Mouse (Mus musculus) stomach, embryonic 14.5 days (tissue): ENCODE data around the gene Sbk1. TPM values are rescaled to one million over a fixed set of nuclear protein-coding genes. Genes with fewer than 3 reads are reported as not detected.

Source experiments
- ATAC-seq: fragments of 200-750 bp; cut with Nextera tagmentation; 2 replicates; pipeline ENCODE4 v1.8.0; 2017; ENCODE audit warnings: low read depth, moderate TSS enrichment; ENCODE audit not compliant: insufficient number of reproducible peaks, insufficient read depth, low FRiP score
- H3K27ac ChIP-seq: fragments of 300-500 bp; sonication (generic); 2 replicates; pipeline ENCODE4 v1.5.1; 2014; ENCODE audit warnings: mild to moderate bottlenecking, low read length, moderate library complexity, mixed read lengths
- H3K27me3 ChIP-seq: fragments of 300-500 bp; sonication (generic); 2 replicates; pipeline ENCODE4 v1.6.1; 2014; ENCODE audit warnings: low read length, control low read depth, mixed read lengths; ENCODE audit not compliant: control insufficient read depth, insufficient read depth
- H3K36me3 ChIP-seq: fragments of 300-500 bp; sonication (generic); 2 replicates; pipeline ENCODE4 v1.6.1; 2014; ENCODE audit warnings: mild to moderate bottlenecking, control low read depth, low read length, moderate library complexity, mixed read lengths; ENCODE audit not compliant: control insufficient read depth, insufficient read depth
- H3K4me1 ChIP-seq: fragments of 300-500 bp; sonication (generic); 2 replicates; pipeline ENCODE4 v1.6.1; 2014; ENCODE audit warnings: low read length, control low read depth, mixed read lengths; ENCODE audit not compliant: control insufficient read depth, insufficient read depth
- H3K4me2 ChIP-seq: fragments of 300-500 bp; sonication (generic); replicated peaks from 2 replicates; pipeline ENCODE4 v1.6.1; 2014; ENCODE audit warnings: low read depth, low read length, control low read depth
- H3K4me3 ChIP-seq: fragments of 300-500 bp; sonication (generic); 2 replicates; pipeline ENCODE4 v1.5.1; 2014; ENCODE audit warnings: low read depth, low read length, control low read depth
- H3K9ac ChIP-seq: fragments of 300-500 bp; sonication (generic); replicated peaks from 2 replicates; pipeline ENCODE4 v1.6.1; 2014; ENCODE audit warnings: low read depth, mild to moderate bottlenecking, control low read depth, low read length, moderate library complexity, mixed read lengths
- H3K9me3 ChIP-seq: fragments of 300-500 bp; sonication (generic); 2 replicates; pipeline ENCODE4 v1.6.1; 2016; ENCODE audit warnings: low read depth, low read length, control low read depth; ENCODE audit not compliant: control insufficient read depth
- WGBS: fragments of 180-500 bp; shearing (Covaris S2); extraction: QIAGEN DNeasy Blood & Tissue Kit; methylation state at CpG from one replicate; pipeline ENCODE4 v1.1.7; 2014; 5-methylcytosine and 5-hydroxymethylcytosine counted together
- polyA plus RNA-seq: library from polyadenylated mRNA; unstranded; fragments of >200 nt; fragmentation: Nextera tagmentation; extraction: Ambion mirVana; gene quantifications from 2 replicates; pipeline ENCODE4 v1.2.1, GENCODE M21; 2014

The Sbk1 gene
- polyA plus RNA-seq, 1 experiment from 2014 or later, result 32.8 TPM

DNA sequence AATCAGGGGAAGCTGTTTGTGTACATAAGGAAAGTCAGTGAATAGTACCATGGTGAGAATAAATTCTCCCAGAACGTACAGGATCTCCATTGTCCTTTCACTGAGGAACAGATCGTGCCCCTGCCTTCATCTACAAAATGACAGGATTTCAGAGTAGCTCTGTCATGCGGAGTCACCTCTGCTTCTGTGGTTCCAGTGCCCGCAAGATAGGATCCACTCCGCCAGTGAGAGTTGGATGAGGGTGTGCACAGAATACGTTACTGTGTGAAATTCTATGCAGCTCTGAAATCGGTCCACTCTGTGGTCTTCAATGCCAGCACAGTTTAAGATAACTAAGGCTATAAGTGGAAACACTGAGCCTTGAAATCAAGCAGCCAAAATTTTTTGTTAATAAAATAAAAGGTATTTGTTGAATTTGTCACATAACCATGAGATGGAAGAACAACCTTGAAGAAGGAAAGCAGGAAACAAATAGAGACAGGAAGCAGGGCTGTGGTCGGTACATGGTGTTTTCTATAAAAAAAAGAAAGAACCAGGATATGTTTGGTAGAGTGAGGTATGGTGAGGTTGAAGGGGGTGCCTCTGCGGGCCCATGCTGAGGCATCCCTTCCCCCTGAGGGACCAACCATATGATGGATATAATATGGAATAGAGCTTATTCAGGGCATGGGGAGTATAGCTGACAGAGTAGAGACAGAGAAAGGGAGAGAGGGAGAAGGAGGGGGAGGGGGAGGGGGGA, 57.7 kb downstream of the Sbk1 start:
- H3K9ac ChIP-seq, result no peak overlapping the region
- H3K27ac ChIP-seq, result no peak overlapping the region
- no peaks in the 10 kb centered on the region for H3K36me3 ChIP-seq
- no peaks in the 10 kb centered on the region for H3K27me3 ChIP-seq
- no peak for ATAC-seq
- H3K4me3 ChIP-seq, result no peak overlapping the region
- H3K4me1 ChIP-seq, result no peaks in the 10 kb centered on the region
- 84% methylated on average over 9 of the region's 9 CpGs for WGBS
- no peak overlapping the region for H3K4me2 ChIP-seq
- no peaks in the 10 kb centered on the region for H3K9me3 ChIP-seq

DNA sequence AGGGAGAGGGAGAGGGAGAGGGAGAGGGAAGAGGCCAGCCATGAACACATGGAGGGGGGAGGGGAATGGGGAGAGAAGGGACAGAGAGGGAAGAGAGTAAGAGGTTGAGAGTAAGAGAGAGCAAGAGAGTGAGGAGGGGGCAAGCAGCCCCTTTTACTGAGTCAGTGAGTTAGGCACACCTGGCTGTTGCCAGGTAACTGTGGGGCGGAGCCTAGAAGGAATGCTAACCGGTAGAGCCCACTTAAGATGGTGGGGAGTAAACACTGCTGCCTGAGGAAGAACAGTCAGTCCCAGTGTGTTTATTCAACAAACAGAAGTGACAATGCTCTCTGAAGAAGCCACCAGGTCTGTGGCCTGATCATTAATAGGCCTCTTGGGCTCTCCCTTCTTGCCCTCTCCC, 58.3 kb downstream of the Sbk1 start:
- Histone ChIP-seq H3K36me3 (no peaks in the 10 kb centered on the region), H3K4me2 (no peak overlapping the region), H3K4me1 (no peaks in the 10 kb centered on the region), H3K4me3 (no peak overlapping the region), H3K27ac (no peak overlapping the region), H3K9ac (no peak overlapping the region), H3K27me3 (no peaks in the 10 kb centered on the region), H3K9me3 (no peaks in the 10 kb centered on the region)
- no peak for ATAC-seq
- WGBS, result 48% methylated on average over 2 of the region's 2 CpGs

DNA sequence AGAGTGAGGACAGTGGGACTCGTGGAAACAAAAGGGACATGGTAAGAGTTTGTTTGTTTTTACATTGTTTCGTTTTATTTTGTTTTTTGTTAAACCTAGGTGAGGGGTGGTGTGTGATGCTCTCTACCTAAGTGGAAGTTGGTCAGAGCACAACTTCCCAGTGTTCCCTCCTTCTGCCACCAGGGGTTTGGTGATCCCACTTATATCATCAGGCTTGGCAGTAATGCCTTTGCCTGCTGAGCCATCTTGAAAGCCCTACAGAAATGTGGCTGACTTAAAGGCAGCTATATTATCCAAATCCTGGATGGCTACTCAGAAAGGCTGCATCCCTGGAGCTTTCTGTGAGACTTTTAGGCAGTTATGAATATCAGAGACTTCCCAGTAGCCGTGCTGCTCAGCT, 60.3 kb downstream of the Sbk1 start:
- Histone ChIP-seq H3K4me2 (no peak overlapping the region), H3K9me3 (no peaks in the 10 kb centered on the region), H3K27me3 (no peaks in the 10 kb centered on the region), H3K4me3 (no peak overlapping the region), H3K9ac (no peak overlapping the region), H3K27ac (no peak overlapping the region), H3K36me3 (no peaks in the 10 kb centered on the region), H3K4me1 (no peaks in the 10 kb centered on the region)
- ATAC-seq, result no peak
- 69% methylated on average over 3 of the region's 3 CpGs for WGBS

DNA sequence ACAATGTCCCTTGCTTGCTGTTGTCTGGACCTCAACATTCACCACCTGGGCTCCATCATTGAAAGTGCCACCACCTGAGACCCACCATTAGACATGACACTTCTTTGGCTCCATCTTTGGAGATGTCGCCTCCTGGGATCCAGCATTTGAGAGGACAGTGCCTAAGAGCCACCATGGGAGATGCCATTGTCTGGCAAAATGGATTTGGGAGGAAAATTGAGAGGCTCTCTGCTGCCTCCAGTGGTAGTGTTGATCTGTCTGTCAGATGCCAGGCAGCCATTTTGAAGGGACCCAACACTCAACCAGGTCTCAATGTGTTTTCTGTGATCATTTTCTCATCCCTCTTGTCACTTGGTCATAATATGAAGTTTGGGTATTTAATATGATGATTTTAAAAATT, 63.1 kb downstream of the Sbk1 start:
- Histone ChIP-seq H3K9me3 (no peaks in the 10 kb centered on the region), H3K4me2 (no peak overlapping the region), H3K27me3 (no peaks in the 10 kb centered on the region), H3K36me3 (no peaks in the 10 kb centered on the region), H3K9ac (no peak overlapping the region), H3K4me3 (no peak overlapping the region), H3K4me1 (no peaks in the 10 kb centered on the region), H3K27ac (no peak overlapping the region)
- ATAC-seq, result no peak
- 83% methylated on average over 1 of the region's 1 CpGs for WGBS

DNA sequence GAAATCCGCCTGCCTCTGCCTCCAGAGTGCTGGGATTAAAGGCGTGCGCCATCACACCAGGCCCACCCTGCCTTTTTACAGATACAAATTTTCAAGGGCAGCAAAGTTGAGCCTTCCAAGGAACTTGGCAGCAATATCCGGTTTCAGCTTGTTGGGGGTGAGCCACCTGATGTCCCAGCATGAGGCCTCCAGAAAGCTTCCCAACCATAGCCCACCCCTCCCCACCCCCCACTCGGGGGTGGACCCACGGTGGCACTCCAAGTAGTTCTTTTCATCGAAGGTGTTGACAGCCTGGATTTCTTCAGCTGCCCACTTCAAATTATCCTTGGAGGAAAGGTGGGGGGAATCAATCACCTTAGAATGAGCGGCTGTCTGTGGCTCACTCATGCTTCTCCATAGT, 66.5 kb downstream of the Sbk1 start:
- Histone ChIP-seq H3K9me3 (no peaks in the 10 kb centered on the region), H3K4me2 (no peak overlapping the region), H3K4me3 (no peak overlapping the region), H3K27me3 (no peaks in the 10 kb centered on the region), H3K36me3 (no peaks in the 10 kb centered on the region), H3K9ac (no peak overlapping the region), H3K4me1 (no peaks in the 10 kb centered on the region), H3K27ac (no peak overlapping the region)
- 81% methylated on average over 8 of the region's 8 CpGs for WGBS
- no peak for ATAC-seq

DNA sequence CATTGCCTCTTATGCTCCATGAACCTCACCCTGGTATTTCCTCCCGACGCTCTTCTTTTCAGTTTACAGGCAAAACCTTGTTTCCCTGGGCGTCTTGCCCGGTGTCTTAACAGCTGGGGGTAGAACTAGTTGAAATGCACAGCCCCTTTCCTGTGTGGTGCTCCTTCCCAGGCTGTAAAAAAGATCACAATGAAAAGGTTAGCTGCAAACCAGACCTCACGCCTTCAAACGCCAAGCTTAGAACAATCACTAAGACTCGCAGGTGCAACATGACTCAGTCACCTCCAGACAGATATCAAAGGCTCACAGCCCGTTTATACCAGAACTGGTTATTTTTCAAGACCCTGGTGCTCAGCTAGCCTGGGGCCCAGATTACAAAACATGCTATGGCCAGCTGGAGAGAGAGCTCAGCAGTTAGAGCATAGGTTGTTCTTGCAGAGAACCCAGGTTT, 67.1 kb downstream of the Sbk1 start:
- Histone ChIP-seq H3K36me3 (no peaks in the 10 kb centered on the region), H3K9me3 (no peaks in the 10 kb centered on the region), H3K9ac (no peak overlapping the region), H3K4me1 (no peaks in the 10 kb centered on the region), H3K27me3 (no peaks in the 10 kb centered on the region), H3K4me2 (no peak overlapping the region), H3K4me3 (no peak overlapping the region), H3K27ac (no peak overlapping the region)
- 77% methylated on average over 8 of the region's 8 CpGs for whole genome bisulfite sequencing
- ATAC-seq, result no peak

DNA sequence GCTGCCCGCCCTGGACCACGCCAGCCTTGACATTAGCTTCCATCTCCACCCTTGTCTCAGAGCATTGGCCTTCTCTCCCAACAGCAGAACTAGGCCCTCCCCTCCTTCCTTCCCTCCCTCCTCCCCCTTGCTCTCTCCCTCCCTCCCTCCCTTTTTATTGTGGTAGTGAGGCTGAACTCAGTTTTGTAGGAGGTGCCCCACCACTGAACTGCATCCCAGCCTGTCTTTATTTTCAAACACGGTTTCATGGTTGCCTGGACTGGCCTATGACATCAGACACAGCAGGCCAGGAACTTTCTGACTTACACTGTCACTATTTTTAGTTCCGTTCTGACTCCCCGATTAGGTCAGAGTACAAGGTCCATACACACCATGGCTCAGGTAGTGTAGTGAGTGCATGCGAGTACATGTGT, 67.8 kb downstream of the Sbk1 start:
- Histone ChIP-seq H3K4me2 (no peak overlapping the region), H3K27me3 (no peaks in the 10 kb centered on the region), H3K36me3 (no peaks in the 10 kb centered on the region), H3K9me3 (no peaks in the 10 kb centered on the region), H3K27ac (no peak overlapping the region), H3K4me1 (no peaks in the 10 kb centered on the region), H3K4me3 (no peak overlapping the region), H3K9ac (no peak overlapping the region)
- no peak for ATAC-seq
- WGBS, result 72% methylated on average over 6 of the region's 6 CpGs

DNA sequence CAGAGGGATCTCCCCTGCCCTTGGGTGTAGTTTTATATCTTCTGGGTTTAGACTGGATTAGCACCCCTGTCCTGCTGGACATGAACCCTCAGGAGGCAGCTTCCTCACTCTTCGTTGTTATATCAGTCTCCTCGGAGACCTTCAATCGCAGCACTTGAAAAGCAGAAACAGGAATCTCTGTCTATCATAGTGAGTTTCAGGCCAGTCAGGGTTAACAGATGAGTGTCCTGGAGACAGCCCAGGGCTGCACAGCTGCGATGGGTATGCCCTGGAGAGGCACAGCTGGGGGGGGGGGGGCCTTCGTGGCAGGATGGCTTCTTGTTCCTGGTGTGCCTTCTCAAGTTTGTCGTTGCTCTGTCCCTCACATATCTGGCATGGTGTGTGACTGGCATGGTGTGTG, 68.5 kb downstream of the Sbk1 start:
- no peaks in the 10 kb centered on the region for H3K36me3 ChIP-seq
- no peak for ATAC-seq
- H3K9me3 ChIP-seq, result no peaks in the 10 kb centered on the region
- no peak overlapping the region for H3K9ac ChIP-seq
- H3K4me2 ChIP-seq, result no peak overlapping the region
- 33% methylated on average over 6 of the region's 6 CpGs for WGBS
- no peaks in the 10 kb centered on the region for H3K27me3 ChIP-seq
- H3K27ac ChIP-seq, result no peak overlapping the region
- no peaks in the 10 kb centered on the region for H3K4me1 ChIP-seq
- no peak overlapping the region for H3K4me3 ChIP-seq
